36 mouse cellular contexts compared by ENCODE assay signal in the genomic region with DNA sequence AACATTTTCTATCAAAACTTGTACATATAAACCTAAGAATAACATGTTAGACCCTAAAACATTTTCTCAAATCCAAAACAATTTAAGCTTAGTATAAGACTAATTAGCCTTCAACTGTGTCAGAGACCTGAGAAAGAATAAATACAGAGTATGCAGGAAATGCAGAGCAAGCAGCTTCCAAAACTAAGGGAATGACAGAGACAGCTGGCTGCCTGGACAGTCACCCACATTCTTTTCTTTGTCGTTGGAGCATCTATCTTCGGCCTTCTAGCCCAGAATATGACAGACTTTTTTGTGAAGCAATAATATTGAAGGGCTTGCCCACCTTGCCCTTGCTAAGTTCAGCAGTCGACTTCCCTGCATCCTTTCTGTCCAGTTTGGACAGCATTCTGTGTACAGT. TPM values are rescaled to one million over a fixed set of nuclear protein-coding genes. Genes with fewer than 3 reads are reported as not detected.
"Had no signal": no experiment of that assay in that cellular context is flagged by ENCODE, and none has a peak within 500 bp of the region (broad histone marks: within the 10 kb centered on the region; RNA-seq: fewer than 3 reads in every experiment).

No protein-coding gene starts in this region.

- DNase-seq: heart, postnatal 10 days; heart, postnatal 14 days; heart, postnatal 36 days; heart, postnatal 4 days; kidney, adult 11 months; kidney, adult 18-20 months; kidney, adult 2 months; kidney, adult 8-10 months; kidney, adult 9 months; kidney, postnatal 10 days; kidney, postnatal 14 days; kidney, postnatal 25 days; kidney, postnatal 36 days; kidney, postnatal 4 days; layer of hippocampus, adult 9-11 months; layer of hippocampus, postnatal 36 days had no signal

- H3K27me3 ChIP-seq: heart, embryonic 12.5 days; heart, embryonic 13.5 days; heart, embryonic 15.5 days; hindbrain, embryonic 12.5 days; hindbrain, embryonic 13.5 days; hindbrain, embryonic 15.5 days; intestine, embryonic 15.5 days; kidney, embryonic 15.5 days had no signal

- ATAC-seq: hindbrain, embryonic 16.5 days; hindbrain, postnatal 0 days; inflammation-experienced regulatory T-cells, adult 6 months; intestine, embryonic 15.5 days; intestine, embryonic 16.5 days; intestine, postnatal 0 days had no signal

- H3K4me1 ChIP-seq: heart, embryonic 10.5 days; heart, embryonic 12.5 days; heart, embryonic 13.5 days; heart, embryonic 15.5 days; hindbrain, embryonic 10.5 days; hindbrain, embryonic 12.5 days; intestine, embryonic 15.5 days; kidney, embryonic 15.5 days had no signal

- H3K27ac ChIP-seq: heart, embryonic 10.5 days; heart, embryonic 13.5 days; heart, embryonic 15.5 days; hindbrain, embryonic 10.5 days; hindbrain, embryonic 12.5 days; hindbrain, embryonic 13.5 days; hindbrain, embryonic 14.5 days; hindbrain, embryonic 15.5 days; hindbrain, postnatal 0 days; intestine, embryonic 15.5 days; kidney, embryonic 15.5 days; kidney, postnatal 0 days; layer of hippocampus, adult 2 months had no signal

- H3K9ac ChIP-seq: heart, embryonic 12.5 days; heart, embryonic 13.5 days; heart, embryonic 15.5 days; hindbrain, embryonic 12.5 days; hindbrain, embryonic 13.5 days; hindbrain, embryonic 14.5 days; hindbrain, embryonic 15.5 days; intestine, embryonic 15.5 days; kidney, embryonic 15.5 days had no signal

- H3K4me2 ChIP-seq: heart, embryonic 11.5 days; heart, embryonic 12.5 days; heart, embryonic 13.5 days; heart, embryonic 15.5 days; hindbrain, embryonic 12.5 days; hindbrain, embryonic 13.5 days; hindbrain, embryonic 14.5 days; hindbrain, embryonic 15.5 days; intestine, embryonic 15.5 days; kidney, embryonic 15.5 days had no signal

- H3K9me3 ChIP-seq: heart, embryonic 10.5 days; heart, embryonic 12.5 days; heart, embryonic 13.5 days; heart, embryonic 15.5 days; hindbrain, embryonic 10.5 days; hindbrain, embryonic 12.5 days; hindbrain, embryonic 13.5 days; hindbrain, embryonic 15.5 days; intestine, embryonic 15.5 days; kidney, embryonic 15.5 days had no signal

- H3K4me3 ChIP-seq: heart, embryonic 10.5 days; heart, embryonic 12.5 days; heart, embryonic 13.5 days; heart, embryonic 15.5 days; hindbrain, embryonic 10.5 days; hindbrain, embryonic 12.5 days; hindbrain, embryonic 13.5 days; hindbrain, embryonic 15.5 days; intestine, embryonic 15.5 days; kidney, embryonic 15.5 days; layer of hippocampus, adult 2 months had no signal

RNA-seq across cellular contexts. Expression of gene Col8a2, which starts 17.3 kb away (rescaled TPM):
- total RNA-seq: hematopoietic stem cell, adult 5-6 weeks had no signal
- polyA plus RNA-seq: inflammation-experienced regulatory T-cells, adult 6 months had no signal

RNA-seq across cellular contexts. Expression of gene Tekt2, which starts 56.2 kb away (rescaled TPM):
- total RNA-seq: hematopoietic stem cell, adult 5-6 weeks had no signal
- polyA plus RNA-seq: inflammation-experienced regulatory T-cells, adult 6 months had no signal
